Mouse (Mus musculus): Measurements from ENCODE around the gene Dapk1. TPM values are rescaled to one million over a fixed set of nuclear protein-coding genes. Genes with fewer than 3 reads are reported as not detected.
"Not testable (repeated sequence)": the region's sequence is repeated elsewhere in the genome, so short reads cannot be mapped to it uniquely, and the experiment has no call there.

Dapk1 gene
- 10 to 100 TPM; 22.3 to 25.4 TPM for total RNA-seq (2021)
- long read RNA-seq, experiment 1, full-length matches to known transcripts = 6 of 11 reads
- long read RNA-seq, experiment 1, partial matches to known transcripts = 1 of 11 reads
- long read RNA-seq, experiment 1, other reads (novel, unspliced or antisense) = 4 of 11 reads
- long read RNA-seq, experiment 2, full-length matches to known transcripts = 3 of 9 reads
- long read RNA-seq, experiment 2, partial matches to known transcripts = 3 of 9 reads
- long read RNA-seq, experiment 2, other reads (novel, unspliced or antisense) = 3 of 9 reads

- DNase-seq = peak; percentile 87 to 89
- intact Hi-C loops (cut with DNase I) = loop anchor here (1.0 to 5.0 kb wide), 3 partner anchors 56 to 137 kb away; no protein-coding TSS in a partner anchor
Measured at GRCm38 (mm10) chr13:60601436-60602415, at the start of gene Dapk1. Dapk1 (plus strand) TSS chr13:60601947.

GRCm38 (mm10) chr13:60553326-60553725 is 48.4 kb upstream of the Dapk1 start:
- no peak for DNase-seq
- intact Hi-C loops (cut with DNase I) = no loop called here

DNA sequence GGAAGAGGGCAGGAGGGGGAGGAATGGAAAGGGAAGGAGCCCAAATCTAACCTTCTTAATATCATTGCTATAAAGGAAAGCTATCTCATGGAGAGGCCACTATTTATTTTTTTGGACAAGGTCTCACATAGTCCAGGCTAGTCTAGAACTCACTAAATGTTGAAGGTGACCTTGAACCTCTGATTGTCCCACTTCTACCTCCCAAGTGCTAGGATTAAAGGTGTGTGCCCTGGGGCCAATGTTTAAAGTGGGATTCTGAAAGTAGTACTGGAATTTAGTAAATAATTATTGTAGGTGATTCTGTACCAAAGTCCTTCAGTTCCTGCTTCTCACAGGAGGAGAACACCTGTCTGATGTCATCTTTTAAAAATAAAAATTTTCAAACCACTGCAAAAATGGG is 45.3 kb upstream of the Dapk1 start:
- intact Hi-C loops (cut with DNase I) = no loop called here
- DNase-seq = no peak

GRCm38 (mm10) chr13:60556911-60557310 is 44.8 kb upstream of the Dapk1 start:
- no peak for DNase-seq
- intact Hi-C loops (cut with DNase I) = no loop called here

DNA sequence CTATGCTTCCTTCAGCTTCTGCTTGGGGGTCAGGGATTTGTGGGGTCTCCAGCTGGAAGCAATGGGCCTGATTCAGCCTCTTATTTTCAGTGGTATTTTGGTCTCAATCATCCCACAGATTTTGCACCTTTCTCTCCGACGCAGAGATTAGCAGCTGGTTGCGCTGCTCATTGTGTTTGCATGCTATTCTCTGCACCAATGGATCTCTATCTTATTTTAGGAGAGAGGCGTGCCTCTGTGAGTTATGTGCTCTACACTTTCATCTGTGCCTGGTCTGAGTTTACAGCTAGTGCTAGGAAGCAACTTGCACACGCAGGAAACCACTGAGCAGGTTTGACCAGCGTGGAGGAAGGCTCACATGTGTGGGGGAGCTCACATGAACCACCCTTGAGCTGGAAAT is 37.4 kb upstream of the Dapk1 start:
- no peak for DNase-seq
- intact Hi-C loops (cut with DNase I) = no loop called here

DNA sequence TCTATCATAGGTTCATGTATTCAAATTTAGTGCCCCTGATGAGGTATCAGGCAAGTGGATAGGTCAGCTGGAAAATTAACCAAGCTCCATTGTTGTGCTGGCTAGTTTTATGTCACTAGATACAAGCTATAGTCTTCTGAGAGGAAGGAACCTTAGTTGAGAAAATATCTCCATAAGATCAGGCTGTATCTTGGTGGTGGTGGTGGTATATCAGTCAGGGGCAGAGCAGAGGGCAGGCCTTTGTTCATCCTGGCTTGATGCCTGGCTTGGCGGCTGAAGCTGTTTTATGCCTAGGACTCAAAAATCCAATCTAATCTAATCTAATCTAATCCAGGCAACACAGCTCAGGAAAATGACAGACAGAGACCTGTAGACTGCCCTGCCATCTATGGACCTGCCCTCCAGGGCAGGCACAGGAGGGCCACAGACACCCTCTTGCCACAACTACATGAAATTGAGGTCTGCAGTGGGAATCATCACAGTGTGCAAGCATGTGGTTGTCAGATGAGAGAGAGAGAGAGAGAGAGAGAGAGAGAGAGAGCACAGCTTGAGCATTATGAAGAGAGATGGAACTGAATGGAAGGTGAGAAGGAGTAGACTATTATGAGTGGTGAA is 32.7 kb upstream of the Dapk1 start:
- no peak for DNase-seq
- intact Hi-C loops (cut with DNase I) = no loop called here

GRCm38 (mm10) chr13:60569549-60569941 is 32.2 kb upstream of the Dapk1 start:
- intact Hi-C loops (cut with DNase I) = no loop called here
- DNase-seq = no peak

GRCm38 (mm10) chr13:60573541-60573940 is 28.2 kb upstream of the Dapk1 start:
- intact Hi-C loops (cut with DNase I) = no loop called here

DNA sequence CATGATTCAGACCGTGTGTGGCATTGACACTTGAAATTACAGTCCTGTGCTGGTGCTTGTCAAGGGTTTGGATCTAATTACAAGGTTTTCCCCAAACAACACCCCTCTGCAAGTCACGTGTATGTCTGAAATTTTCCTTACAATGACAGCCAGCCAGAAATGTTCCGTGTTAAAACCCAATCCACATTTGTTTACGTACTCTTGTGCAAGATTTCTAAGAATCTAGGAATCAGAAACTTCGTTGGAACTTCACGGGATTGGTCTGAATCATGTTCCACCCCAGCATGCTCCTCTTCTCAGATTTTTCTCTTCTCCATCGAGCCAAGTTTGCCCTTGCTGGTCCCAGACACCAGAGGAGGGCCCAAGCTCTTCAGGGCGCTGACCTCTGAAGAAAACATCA is 27.8 kb upstream of the Dapk1 start:
- no peak for DNase-seq
- intact Hi-C loops (cut with DNase I) = no loop called here

More at GRCm38 (mm10) chr13:60573541-60573940, 28.2 kb upstream of the Dapk1 start:
- DNase-seq = no peak

DNA sequence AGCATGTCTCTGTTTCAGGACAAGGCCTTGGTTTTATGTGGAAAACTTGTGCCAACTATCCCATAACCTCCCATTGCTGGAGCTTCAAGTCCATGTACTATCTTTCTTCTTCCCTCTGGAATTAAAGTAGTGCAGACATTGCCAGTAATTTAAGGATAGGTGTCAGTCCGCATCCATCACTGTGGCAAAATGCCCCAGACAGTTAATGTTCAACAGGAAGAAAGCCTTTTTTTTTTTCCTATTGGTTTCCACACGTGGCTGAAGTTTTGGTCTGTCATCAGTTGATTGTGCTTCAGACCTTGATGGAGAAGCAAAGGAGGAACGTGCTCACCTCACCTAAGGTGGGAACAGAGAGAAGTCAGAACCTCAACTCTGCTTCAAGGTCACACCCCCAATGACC is 23.2 kb upstream of the Dapk1 start:
- intact Hi-C loops (cut with DNase I) = no loop called here
- DNase-seq = no peak

DNA sequence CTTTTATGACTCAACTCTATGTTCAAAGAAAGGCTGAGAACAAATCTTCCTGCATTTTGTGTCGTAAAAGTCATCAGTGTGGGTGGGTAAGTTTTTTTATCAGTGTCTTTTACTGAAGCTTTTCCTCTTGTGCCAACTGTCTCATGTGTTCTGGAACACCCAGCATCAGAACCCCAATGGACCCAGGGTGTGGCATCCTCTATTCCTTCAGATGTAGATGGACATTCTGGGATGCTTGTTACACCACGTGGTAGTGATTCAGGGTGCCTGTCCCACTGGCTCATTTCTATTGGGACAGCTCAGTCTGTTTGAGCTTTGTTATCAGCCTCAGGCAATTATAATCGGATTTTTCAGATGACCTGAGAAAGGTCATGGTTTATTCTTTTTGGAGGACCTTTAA is 6.9 kb upstream of the Dapk1 start:
- intact Hi-C loops (cut with DNase I) = no loop called here
- DNase-seq = no peak

GRCm38 (mm10) chr13:60595519-60595918 is 6.2 kb upstream of the Dapk1 start:
- DNase-seq = peak in 1 of 2 experiments; percentile 25
- intact Hi-C loops (cut with DNase I) = no loop called here

DNA sequence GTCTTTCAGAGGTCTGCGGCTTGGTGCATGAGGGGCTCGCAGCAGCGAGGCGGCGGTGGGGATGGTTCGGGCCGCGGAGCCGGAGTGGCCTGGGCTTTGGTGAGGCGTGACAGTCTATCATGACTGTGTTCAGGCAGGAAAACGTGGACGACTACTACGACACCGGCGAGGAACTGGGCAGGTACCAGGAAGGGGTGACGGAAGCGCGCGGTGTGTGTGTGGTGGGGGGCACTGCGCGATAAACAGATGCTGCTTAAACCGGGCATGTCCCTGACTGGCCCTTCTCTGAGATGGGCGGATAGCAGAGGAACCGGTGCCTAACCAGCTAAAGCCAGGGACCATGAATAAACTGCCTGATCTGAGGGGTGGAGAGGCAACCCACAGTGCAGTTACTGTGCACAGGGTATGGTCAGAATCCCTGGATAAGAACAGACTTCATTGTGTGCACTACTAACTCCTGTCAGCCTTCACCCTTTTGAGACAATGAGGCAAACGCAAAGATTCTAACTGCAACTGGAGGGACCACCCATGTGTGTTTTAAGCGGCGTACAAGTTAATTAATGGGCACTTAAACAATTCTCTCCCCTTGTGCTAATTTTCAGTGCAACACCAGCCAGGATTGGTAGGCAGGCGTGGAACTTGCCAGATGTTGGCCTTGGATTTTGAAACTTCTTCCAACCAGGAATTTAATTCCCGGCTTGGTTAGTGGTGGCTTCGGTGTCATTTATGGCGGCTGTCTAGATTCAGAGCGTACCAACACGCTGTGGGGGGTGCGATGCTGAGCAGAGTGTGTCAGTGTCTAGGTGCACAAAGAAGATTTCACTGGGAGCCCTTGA is 887 bp downstream of the Dapk1 start:
- DNase-seq = peak; percentile 39 to 49
- intact Hi-C loops (cut with DNase I) = loop anchor here (5.0 kb wide), 2 partner anchors 55 to 70 kb away; no protein-coding TSS in a partner anchor

DNA sequence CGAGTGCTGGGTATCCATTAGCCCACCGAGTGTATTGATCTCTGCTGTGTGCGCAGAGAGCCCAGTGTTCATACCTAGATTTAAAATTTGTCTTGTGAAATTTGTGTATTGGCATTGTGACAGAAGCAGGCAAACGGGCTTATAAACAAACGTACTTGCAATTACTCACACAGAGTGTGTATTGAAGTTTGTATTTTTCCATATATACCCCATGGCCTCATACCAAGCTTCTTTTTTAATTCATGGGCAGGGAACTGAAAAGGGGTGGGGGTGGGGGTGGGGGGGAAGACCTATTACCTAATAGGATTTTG is 1.5 kb downstream of the Dapk1 start:
- intact Hi-C loops (cut with DNase I) = loop anchor here (5.0 kb wide), 2 partner anchors 54 to 69 kb away; no protein-coding TSS in a partner anchor

DNA sequence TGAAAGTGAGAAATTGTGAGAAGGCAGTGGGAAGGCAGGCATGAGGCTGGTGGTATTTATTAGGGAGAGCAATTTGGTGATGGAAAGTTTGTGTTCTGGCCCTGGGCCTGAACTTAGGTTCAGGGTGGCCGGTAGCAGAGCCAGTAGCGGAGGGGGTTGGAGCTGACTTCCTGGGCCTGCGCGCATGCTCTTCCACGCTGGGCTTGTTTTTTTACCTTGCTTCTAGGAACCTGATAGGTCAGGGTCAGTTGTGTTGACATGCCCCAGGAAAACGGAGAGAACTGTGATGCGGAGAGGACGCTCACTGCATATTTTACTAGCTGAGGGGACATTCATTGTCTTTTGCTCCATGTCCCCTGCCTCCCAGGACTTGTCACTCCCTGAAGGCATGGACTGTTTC is 5.7 kb downstream of the Dapk1 start:
- DNase-seq = no peak
- intact Hi-C loops (cut with DNase I) = no loop called here

More for the DNA sequence above, 1.5 kb downstream of the Dapk1 start:
- no peak for DNase-seq

DNA sequence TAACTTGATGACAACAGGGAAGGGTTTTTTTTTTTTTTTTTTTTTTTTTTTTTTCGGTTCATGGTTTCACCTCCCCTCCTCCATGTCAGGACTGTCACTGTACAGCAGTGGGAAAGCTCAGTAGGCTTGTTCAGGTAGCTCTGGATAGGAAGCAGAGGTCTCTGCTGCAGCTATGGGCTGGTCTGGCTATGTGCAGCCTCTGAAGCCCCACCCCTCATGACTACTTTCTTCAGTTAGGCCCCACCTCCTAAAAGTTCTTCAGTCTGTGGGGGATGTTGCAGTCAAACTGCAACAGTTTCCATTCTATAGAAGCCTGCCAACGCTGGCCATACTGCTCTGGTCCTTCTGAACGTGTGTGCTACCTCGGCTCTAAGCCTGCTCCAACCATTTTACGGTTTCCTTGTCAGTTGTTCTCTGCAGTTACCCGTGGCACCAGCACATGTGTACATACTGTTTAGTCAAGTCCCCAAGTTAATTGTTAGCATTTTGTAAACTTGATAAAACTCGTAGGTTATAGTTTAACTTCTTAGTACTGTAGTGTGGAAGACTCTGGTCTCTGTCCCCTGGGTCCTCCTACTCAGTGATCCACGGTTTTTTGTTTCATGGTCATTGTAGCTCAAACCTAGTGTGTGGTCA is 6.8 kb downstream of the Dapk1 start:
- intact Hi-C loops (cut with DNase I) = no loop called here
- DNase-seq = no peak

GRCm38 (mm10) chr13:60609234-60609633 is 7.5 kb downstream of the Dapk1 start:
- no peak for DNase-seq
- intact Hi-C loops (cut with DNase I) = no loop called here

GRCm38 (mm10) chr13:60610558-60610957 is 8.8 kb downstream of the Dapk1 start:
- no peak for DNase-seq

DNA sequence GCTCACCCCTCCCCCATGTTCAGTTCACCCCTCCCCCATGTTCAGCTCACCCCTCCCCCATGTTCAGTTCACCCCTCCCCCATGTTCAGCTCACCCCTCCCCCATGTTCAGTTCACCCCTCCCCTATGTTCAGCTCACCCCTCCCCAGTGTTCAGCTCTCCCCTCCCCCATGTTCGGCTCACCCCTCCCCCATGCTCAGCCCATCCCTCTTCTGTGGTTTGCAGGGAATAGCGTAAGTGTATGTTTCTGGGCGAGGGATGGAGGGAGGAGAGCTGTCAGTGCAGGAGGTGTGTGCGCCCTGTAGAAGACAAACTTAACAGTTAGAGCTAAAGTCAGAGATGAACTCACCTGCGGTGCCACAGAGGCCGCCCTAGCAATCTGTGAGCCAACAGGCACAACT is 9.2 kb downstream of the Dapk1 start:
- DNase-seq; intact Hi-C loops (cut with DNase I): not testable (repeated sequence)

More at GRCm38 (mm10) chr13:60610558-60610957, 8.8 kb downstream of the Dapk1 start:
- intact Hi-C loops (cut with DNase I) = no loop called here

- intact Hi-C loops (cut with DNase I) = no loop called here
- no peak for DNase-seq
Measured at GRCm38 (mm10) chr13:60612160-60612559, 10.4 kb downstream of the Dapk1 start.
